Mouse (Mus musculus) bone marrow, adult 2 months (tissue): Measurements from ENCODE around the gene Ahnak.

ENCODE experiments used
- CTCF ChIP-seq: fragments of 200-500 bp; IDR thresholded peaks from 2 replicates; pipeline ENCODE4 v1.5.1; 2011; ENCODE audit warnings: low read length, control low read depth; ENCODE audit not compliant: control insufficient read depth, insufficient read depth
- POLR2A ChIP-seq: fragments of 200-500 bp; IDR thresholded peaks from 2 replicates; pipeline ENCODE4 v1.6.1; 2011; ENCODE audit warnings: low read depth, mild to moderate bottlenecking, control low read depth, low read length, borderline replicate concordance; ENCODE audit not compliant: control insufficient read depth

DNA sequence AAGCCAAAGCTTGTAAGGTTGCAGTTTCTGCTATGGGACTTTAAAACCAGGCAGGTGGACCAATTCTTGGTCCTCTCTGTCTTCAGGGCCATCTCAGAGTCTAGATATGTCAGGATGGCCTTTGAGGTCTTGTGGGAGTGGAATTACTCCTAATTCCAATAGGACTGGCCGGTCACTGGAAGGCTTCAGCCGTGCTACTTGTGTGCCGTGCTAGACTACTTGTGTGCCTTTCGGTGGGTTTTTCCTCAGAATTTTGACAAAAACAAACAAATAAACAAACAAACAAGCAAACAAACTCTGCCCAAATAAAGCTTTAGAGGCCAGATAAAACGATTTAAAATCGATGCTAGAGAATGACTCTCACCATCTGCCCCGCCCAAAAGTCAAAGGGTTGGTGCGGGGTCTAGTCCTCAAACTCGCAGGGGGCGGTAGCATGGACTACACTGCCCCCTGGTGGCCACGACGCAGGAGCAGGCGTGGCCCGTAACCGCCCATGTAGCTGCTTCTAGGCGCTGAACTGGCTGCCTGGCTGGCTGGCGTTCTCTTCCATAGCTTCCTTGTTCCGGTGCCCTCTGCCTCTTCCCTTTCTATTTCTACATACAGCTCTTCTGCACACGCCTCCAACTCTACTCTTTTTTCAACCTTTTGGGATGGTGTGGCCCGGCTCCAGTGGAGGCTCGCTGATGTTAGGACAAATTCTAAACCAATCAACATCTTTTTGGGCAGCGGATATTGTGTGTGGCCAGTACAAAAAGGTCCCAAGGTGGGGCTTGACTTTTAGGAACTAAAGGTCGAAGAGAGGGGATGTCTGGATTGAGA is 93.3 kb downstream of the Ahnak start:
- TF ChIP-seq POLR2A (peak; percentile 38; the same call in 1 of the 2 replicates), CTCF (peak; percentile 89)
